Mouse (Mus musculus) cerebellum, postnatal 10 days (tissue): ENCODE results near the gene Pygm.

Source experiments
- DNase-seq, 2 experiments: peaks; one replicate each; pipeline ENCODE4 v3.0.0; 2021; ENCODE audit warnings: mixed read lengths in 2 of 2

Pygm gene

DNA sequence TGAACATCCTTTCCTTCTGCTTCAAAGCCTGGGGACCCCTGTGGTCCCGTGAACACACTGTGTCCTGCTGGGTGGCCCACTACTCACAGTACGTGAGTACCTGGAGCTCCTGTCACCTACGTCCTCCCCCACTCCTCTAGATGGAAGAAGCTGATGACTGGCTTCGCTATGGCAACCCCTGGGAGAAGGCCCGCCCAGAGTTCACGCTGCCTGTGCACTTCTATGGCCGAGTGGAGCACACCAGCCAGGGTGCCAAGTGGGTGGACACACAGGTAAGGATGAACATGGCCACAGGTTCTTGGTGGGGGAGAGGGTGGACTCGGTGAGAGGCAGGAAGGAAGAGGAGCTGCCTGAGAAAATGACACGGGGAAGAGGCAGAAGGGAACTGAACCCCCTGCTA is 2.0 kb downstream of the Pygm start:
- no peak for DNase-seq

DNA sequence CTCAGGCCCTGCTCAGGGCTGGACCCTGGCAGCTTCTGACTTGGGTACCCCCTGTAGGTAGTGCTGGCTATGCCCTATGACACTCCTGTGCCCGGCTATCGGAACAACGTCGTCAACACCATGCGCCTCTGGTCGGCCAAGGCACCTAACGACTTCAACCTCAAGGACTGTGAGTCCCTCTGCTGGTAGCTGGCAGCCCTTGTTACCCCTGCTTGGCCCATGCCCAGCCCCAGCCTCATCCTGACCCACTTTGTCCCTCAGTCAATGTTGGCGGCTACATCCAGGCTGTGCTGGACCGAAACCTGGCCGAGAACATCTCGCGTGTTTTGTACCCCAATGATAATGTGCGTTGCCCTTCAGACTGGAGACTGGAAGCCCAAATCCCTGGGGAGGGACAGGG is 3.8 kb downstream of the Pygm start:
- peak; percentile 65 to 69 for DNase-seq

DNA sequence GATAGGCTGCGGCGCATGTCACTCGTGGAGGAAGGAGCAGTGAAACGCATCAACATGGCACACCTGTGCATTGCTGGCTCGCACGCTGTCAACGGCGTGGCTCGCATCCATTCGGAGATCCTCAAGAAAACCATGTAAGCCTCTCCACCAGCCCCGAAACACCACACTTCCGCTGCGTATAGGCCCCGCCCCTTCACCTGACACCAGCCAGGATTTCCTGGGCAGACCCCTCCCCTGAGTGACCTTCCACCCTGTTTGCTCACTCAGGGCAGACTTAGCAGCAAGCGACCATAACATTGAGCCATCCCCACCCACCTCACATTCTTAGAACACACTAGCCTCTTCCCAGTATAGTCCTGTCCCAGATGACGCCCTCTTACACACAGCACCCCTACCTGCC is 5.6 kb downstream of the Pygm start:
- no peak for DNase-seq

DNA sequence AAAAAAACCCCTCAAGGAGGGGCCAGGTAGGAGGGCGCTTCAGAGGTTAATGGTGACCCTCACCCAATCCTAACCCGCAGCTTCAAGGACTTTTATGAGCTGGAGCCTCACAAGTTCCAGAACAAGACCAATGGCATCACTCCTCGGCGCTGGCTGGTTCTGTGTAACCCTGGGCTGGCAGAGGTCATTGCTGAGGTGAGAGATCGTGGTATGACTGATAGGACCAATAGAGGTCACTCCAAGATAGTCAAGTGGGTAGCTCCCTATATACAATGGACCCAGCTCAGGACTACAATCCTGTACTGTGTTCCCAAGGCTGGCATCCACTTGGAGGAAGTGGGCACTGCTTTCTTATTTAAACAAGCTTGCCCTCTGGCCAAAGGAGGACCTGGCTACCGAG is 6.1 kb downstream of the Pygm start:
- DNase-seq: no peak

DNA sequence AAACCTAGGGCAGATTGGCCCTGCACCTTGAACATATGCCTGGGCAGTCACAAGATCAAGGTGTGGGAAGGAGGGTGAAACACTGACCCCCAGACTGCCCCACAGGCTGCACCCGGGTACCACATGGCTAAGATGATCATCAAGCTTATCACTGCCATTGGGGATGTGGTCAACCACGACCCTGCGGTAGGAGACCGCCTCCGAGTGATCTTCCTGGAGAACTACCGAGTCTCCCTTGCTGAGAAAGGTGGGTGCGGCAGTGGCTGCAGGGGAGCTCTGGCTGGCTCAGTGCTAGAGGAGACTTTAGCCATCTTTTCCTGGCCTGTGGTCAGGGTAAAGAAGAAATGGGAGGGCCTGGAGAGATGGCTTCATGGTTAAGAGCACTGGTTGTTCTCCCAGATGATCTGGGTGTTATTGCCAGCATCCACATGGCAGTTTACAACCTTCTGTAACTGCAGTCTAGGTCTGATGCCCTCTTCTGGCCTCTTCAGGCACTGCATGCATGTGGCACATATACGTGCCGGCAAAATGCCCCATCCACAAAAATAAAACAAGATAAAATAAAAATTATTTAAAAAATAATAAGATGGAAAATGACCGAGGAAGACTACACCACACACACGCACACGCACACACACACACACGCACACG is 8.7 kb downstream of the Pygm start:
- no peak for DNase-seq

DNA sequence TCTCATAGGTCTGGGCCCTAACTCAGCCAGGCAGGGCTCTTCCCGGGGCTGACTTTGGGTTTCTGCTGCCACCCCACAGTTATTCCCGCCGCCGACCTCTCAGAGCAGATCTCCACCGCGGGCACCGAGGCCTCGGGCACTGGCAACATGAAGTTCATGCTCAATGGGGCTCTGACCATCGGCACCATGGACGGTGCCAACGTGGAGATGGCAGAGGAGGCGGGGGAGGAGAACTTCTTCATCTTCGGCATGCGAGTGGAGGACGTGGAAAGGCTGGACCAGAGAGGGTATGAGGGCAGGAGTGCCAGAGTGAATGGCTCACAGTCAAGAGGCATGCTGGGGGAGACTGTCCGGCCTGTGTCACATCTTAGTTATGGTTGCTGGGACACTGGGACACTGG is 9.4 kb downstream of the Pygm start:
- DNase-seq: no peak

DNA sequence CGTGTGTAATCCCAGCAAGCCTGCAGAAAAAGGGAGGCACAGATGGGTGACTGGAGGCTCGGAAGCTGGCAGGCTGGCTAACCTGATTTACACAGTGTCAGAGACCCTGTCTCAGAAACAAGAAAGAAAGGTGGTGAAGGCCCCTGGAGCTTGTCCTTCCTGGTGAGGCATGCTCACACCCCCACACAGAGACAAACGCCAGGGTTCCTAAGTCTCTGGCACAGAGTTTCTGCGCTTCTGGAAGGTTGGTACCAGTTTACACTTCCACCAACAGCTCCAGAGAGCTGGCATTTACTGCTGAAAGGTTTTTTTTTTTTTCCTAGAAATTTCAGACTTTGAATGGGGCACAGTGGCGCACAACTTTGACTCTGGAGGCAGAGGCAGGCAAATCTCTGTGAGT is 12.0 kb downstream of the Pygm start:
- DNase-seq: no peak

DNA sequence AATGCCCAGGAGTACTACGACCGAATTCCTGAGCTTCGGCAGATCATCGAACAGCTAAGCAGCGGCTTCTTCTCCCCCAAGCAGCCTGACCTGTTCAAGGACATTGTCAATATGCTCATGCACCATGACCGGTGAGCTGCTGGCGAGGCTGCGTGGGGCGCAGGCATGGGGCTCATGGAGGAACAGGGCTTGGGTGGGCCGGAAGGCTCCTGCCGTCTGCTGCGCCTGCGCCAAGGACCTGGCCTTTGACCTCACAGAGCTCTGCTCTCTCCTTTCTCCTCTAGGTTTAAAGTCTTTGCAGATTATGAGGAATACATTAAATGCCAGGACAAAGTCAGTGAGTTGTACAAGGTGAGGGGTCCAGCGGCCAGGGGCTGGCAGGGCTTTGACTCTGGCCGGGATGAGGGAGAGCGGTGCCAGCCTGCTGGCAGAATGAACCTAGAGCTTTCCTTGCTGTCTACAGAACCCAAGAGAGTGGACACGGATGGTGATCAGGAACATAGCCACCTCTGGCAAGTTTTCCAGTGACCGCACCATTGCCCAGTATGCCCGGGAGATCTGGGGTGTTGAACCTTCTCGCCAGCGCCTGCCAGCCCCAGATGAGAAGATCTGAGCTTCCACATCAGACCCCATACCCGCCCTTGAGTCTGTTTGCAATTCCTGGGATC is 13.5 kb downstream of the Pygm start:
- no peak for DNase-seq

DNA sequence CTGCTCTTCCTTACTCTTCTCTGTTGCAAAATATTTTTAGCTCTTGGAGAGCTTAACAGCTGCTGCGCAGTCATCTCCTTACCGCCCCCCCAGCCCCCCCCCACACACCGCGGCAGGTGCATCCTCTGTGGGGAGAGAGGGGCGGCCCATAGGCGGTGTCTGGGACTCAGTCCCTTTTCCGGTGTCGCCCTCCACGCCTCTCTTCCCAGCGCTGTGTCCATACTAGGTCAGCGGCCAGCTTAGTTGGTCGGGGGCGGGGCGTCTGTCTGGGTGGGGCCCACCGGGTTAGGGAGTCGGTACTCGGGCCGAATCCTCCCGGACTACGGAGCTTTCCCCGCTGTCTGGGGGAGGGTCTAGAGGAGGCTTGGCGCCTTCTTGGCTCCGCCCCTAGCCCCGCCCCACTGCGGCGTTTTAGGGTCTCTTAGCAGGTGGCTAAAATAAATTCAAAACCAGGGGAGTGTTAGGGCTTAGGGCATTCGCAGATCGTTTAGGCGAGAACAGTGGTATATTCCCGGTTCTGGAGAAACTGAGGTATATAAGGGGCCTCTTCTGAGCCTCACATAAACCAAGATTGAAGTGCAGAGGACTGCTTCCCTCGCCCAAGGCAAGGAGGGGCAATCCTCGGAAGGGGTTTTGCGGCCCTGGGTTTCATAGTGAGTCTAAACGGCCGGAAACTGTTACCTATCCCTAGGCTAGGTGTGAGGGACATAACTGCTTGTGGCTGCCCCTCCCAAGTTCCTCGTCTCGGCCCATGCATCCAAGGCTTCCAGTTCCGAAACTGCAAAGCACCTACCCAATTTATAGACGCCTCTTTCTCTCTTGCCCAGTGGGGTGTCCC is 14.5 kb downstream of the Pygm start:
- DNase-seq: peak; percentile 71 to 79

DNA sequence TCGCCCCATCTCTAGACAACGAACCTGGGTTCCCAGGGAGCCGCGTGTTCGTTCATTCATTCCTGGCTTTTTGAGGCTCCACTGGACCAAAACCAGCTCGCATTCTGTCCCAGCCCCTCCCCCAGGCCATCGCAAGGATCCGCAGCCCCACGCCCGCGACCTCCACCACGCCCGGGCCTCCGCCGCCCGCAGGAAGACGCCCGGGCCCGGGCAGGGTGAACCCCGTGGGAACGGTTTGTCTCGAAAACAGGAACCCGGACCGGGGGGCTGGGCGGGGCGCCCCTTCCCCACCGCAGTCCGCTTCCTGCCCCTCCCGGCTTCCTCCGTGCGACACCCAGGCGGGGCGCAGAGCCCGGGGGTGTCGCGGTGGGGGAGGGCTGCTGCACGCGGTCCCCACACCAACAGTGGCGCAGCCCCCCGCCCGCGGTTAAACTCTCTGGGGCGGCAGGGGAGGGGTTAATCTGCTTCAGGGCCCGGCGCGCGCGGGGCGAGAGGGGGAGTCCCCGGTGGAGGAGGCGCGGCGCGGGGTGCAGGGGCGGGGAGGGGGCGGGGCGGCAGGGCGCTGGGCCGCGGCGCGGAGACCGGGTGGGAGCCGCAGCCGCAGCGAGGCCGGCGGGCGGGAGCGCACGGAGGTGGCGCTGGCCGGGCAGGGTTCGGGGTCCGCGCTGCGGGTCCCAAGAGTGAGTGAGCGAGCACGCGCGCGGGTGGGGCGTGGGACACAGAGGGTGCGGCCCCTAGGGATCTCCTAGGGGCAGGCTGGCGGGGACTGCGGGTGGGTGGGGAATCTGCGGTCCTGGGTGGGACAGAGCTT is 15.3 kb downstream of the Pygm start, which contains the start of gene Rasgrp2:
Gene Rasgrp2 (plus strand): TSS at position 56 of the 811 bp plus-strand sequence.
- DNase-seq: peak; percentile 56 to 66

DNA sequence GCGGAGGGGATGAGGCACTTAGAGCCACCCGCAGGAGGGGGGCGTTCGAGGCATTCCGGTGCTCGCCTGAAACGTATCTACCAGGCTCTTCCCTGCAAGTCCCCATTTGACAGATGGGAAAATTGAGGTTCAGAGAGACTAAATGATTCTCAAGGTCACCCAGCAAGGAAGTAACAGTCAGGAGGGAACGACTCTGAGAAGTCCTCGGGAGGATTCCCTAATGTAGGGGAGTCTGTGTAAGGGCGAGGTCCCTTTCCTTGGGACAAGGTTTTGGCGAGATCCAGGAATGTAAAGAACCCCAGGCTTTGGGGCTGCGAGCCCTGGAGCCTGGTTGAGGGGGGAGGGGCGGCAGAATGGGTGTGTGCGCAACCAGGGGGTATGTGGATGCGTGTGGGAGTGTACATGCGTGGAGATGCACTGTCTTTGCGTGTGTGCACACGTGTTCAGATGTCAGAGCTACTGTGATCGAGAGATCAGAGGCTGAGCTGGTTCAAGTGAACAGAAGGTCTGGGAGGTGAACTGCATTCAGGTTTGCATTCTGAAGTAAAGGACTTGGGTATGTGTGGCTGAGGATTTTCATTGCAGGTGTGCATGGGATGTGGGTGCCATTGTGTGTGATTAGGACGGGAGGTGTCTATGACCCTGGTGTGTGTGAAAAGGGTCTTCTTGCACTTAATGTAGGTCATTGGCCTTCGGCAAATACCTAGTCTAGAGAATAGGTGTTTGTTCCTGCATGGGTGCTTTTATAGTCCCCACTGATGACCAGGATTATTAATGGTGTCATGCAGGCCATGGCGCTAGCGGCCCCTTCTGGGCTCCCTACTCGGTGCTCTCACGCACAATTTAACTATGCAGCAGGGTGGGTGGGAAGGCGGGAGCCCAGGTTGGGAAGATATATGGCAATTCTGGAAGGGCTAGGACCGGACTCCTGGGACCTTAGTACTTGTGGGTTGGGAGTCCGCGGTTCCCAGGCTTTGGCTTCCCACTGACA is 16.2 kb downstream of the Pygm start:
- peak in 1 of 2 experiments; percentile 40 for DNase-seq

DNA sequence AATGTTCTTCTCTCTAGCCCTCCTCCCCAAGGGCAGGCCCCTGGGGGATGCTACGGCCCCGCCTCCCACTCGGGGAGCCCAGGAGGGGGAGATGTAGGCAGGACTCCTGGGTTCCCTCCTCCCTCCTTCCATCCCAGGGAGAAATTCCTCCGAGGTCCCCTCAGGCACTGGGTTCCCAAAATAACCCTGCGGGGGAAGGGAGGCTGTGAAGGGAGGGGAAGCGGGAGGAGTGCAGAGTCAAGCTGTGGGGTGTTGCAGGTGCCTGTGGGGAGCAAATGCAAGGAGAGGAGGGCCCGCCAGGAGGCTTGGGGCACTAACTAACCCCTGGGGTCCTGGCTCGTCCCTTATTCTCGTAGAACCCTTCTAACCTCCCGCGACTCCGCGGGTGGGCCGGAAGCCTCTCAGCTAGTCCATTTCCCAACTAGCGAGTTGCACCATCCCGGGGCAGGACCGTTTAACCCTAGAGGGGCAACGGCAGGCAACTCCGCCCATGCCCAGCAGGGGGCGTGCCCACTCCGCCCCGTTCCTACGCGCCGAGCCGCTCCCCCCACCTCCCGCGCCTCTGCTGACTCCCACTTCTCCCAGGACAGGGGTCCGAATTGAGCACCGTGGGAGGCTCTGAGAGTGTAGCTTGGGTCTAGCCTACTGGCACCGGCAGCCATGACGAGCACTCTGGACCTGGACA is 17.1 kb downstream of the Pygm start:
- peak; percentile 82 to 84 for DNase-seq

DNA sequence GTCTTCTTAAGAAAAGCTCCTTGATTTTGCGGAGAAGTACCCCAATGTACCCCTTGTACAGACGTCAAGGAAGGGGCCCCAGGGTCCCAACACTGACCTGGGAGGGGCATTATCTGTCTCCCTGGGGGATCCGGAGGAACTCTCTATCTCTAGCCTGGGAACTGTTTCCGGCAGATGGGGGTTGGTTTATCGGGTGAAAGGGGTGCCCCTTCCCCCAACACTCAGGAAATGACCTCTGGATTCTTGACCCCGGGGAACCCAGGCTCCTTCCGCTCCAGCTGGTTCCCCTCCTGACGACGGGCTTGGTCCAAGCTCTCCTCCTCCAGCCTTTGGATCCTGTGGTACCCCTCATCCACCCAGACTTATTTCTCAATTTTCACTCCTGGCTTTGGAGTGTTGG is 17.8 kb downstream of the Pygm start:
- DNase-seq: no peak

DNA sequence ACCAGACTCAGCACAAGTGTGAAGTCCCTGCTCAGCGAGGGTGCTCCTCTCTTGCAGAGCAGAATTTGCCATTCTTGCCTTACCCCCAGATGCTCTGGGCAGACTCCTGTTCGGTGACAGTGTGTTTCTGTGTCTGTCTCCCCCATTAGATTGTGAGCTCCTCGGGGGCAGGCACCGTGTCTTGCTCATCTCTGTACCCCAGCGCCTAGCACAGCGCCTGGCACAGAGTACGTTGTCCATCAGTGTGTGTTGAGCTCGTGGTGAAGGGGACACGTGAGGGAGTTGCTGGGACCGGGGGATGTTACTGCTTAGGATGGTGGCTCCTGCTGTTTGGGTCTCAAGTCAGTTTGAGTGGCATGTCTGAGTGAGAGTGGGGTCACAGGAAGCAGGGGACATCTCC is 19.7 kb downstream of the Pygm start:
- no peak for DNase-seq

DNA sequence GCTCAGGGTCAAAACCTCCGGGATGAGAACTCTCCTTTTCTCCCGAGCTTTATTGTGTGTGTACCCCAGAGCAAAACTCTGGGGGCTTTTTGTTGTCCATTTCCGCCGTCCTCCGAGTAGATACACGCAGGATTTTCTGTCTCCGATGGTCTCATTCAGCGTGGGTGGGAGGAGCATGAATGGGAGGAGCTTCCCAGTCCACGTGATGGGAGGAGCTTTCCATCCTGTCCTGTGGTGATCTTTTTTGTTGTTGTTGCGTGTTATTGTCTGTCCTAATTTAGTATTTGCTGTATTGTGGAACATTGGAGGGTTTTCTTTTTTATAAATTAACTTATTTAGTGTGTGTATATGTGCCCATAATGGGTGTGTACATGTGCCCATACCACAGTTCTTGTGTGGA is 21.2 kb downstream of the Pygm start:
- no peak for DNase-seq

DNA sequence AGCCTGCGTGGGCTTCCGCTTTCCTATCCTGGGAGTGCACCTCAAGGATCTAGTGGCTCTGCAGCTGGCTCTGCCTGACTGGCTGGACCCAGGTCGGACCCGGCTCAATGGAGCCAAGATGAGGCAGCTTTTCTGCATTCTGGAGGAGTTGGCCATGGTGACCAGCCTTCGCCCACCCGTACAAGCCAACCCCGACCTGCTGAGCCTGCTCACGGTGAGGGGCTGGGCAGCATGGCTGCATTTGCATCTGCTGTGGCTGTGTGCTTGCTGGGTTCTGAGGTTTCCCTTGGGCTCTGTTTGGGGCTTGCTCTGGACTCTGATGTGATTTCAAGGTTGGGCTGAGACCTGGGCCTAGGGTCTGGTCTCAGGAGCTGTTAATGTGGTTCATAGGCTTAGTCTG is 22.9 kb downstream of the Pygm start:
- no peak for DNase-seq

DNA sequence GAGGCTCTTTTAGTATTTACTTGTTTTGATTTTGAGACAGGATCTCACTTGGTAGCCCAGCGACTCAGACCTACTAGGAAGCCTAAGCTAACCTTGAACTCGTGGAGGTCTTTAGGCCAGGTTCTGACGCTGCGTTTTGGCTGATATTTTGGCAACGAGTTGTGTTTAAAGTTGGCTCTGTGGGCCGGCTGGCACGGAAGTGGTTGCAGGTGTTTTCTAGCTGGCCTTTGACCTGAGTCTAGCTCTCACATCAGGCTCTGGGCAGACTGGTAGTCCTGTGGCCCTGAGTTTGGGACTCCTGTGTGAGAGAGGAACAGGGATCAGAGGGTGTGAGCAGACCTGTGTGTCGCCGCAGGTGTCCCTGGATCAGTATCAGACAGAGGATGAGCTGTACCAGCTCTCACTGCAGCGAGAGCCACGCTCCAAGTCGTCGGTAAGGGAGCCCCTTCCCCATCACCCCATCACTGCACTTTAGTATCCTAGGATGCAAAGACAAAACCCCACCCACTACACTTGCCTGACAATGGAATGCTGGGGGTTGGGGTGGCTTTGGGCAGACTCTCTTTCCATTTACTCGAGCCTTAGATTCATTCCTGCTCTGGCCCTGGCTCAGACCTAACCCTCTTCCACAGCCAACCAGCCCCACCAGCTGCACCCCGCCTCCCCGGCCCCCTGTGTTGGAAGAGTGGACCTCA is 23.8 kb downstream of the Pygm start:
- DNase-seq: peak in 1 of 2 experiments; percentile 33

DNA sequence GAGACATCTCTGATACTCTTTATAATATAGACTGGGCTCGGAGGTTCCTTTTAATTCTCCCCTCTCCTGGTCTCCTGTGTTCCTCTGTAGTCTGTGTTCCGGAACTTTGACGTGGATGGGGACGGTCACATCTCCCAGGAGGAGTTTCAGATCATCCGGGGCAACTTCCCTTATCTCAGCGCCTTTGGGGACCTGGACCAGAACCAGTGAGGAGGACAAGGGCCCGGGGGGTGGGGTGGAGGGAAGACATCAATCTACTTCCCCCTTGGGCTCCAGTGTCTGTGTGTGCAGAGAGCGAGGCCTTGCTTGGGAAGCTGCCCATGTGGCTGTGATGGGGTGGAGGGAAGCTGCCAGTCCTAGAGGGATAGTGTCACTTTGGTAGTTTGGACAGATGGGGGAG is 24.6 kb downstream of the Pygm start:
- DNase-seq: peak in 1 of 2 experiments; percentile 34

DNA sequence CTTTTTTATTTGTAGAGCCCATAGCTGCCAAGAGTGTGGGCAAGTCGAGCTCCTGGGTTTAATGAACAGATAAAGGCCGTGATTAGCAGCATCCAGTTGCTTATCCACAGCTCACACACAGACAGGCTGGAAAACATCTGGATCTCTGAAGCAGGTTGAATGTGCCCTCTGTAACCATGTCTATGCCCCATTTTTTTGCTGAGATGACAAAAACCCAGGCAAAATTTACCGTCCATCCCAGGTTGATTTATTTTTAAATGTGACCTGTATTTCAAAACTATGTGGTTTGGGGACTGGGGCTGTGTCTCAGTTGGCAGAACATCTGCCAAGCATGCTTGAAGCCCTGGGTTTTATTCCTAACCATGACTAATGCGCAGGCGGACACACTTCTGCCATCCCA is 25.0 kb downstream of the Pygm start:
- DNase-seq: no peak

DNA sequence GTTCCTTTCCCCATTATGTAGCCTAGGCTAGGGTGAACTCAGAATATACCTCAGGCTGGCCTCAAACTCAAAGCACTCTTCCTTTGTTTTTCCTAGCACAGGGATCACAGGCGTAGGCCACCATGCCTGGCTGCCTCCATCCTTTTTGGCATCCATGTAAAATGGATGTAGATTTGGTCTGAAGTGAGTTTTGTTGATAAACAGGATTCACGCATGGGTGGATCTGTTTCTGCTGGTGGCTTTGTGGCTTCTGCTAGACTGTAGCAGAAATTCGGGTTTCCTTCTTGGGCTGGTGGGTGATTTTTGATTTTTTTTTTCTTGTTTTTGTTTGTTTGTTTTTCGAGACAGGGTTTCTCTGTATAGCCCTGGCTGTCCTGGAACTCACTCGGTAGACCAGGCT is 25.7 kb downstream of the Pygm start:
- no peak for DNase-seq
